Mouse (Mus musculus) layer of hippocampus, adult 9-10 months (tissue): ENCODE data around the gene Tmtc1.

Experiments used
- DNase-seq: peaks from one replicate; pipeline ENCODE4 v3.0.0; 2022; ENCODE audit warnings: low spot score

Gene Tmtc1

GRCm38 (mm10) chr6:148242304-148242703 lies 201.9 kb downstream of the Tmtc1 start:
- no peak for DNase-seq

- no peak for DNase-seq
Measured at GRCm38 (mm10) chr6:148241685-148242084, 202.5 kb downstream of the Tmtc1 start.

GRCm38 (mm10) chr6:148239311-148239710 lies 204.9 kb downstream of the Tmtc1 start:
- no peak for DNase-seq

GRCm38 (mm10) chr6:148237453-148237852 lies 206.7 kb downstream of the Tmtc1 start:
- no peak for DNase-seq

GRCm38 (mm10) chr6:148234105-148234828 lies 209.9 kb downstream of the Tmtc1 start:
- DNase-seq = no peak

GRCm38 (mm10) chr6:148227542-148227941 lies 216.6 kb downstream of the Tmtc1 start:
- DNase-seq = no peak

GRCm38 (mm10) chr6:148222686-148223085 lies 221.5 kb downstream of the Tmtc1 start:
- DNase-seq = no peak

GRCm38 (mm10) chr6:148218235-148219076 lies 225.7 kb downstream of the Tmtc1 start:
- DNase-seq = no peak

- no peak for DNase-seq
Measured at GRCm38 (mm10) chr6:148216752-148217151, 227.4 kb downstream of the Tmtc1 start.

- peak; percentile 54 for DNase-seq
Measured at GRCm38 (mm10) chr6:148214765-148215164, 229.4 kb downstream of the Tmtc1 start.

- DNase-seq = peak; percentile 98
Measured at GRCm38 (mm10) chr6:148211897-148212680, 232.1 kb downstream of the Tmtc1 start, which contains the start of gene Ergic2. Gene Ergic2, minus strand, starts transcription at chr6:148212374.

GRCm38 (mm10) chr6:148211391-148211876 lies 232.8 kb downstream of the Tmtc1 start:
- DNase-seq = no peak

GRCm38 (mm10) chr6:148207522-148207921 lies 236.7 kb downstream of the Tmtc1 start:
- no peak for DNase-seq

- no peak for DNase-seq
Measured at GRCm38 (mm10) chr6:148205134-148205533, 239.1 kb downstream of the Tmtc1 start.

GRCm38 (mm10) chr6:148199729-148200128 lies 244.5 kb downstream of the Tmtc1 start:
- DNase-seq = no peak

GRCm38 (mm10) chr6:148199177-148199576 lies 245.0 kb downstream of the Tmtc1 start:
- no peak for DNase-seq

- no peak for DNase-seq
Measured at GRCm38 (mm10) chr6:148193972-148194701, 250.1 kb downstream of the Tmtc1 start.

- no peak for DNase-seq
Measured at GRCm38 (mm10) chr6:148185694-148186093, 258.5 kb downstream of the Tmtc1 start.
